ENCODE assay signal across 15 mouse cellular contexts in genomic region chr5:102847859-102848258, GRCm38 (mm10).
A peak's percentile ranks its signal among the peaks of the same experiment; 100 is the strongest.
DNase-seq lines count a peak whose midpoint lies in the region; ATAC-seq and TF ChIP-seq lines count a peak whose summit lies in the region.
"Had no signal": no experiment of that assay in that cellular context is flagged by ENCODE, and none has a peak within 500 bp of the region (broad histone marks: within the 10 kb centered on the region; RNA-seq: fewer than 3 reads in every experiment).

No protein-coding gene starts in this region.

- no peak for TF ChIP-seq CTCF in lung, embryonic 14.5 days (IDR thresholded peaks at IDR 0.05; ENCODE audit: low read depth)
- no peak for TF ChIP-seq CTCF in kidney, postnatal 0 days (IDR thresholded peaks at IDR 0.05; ENCODE audit: low read depth)

- 66% methylated on average over 4 of the region's 4 CpGs for WGBS in heart, embryonic 10.5 days
- whole genome bisulfite sequencing in lung, embryonic 14.5 days = 39% methylated on average over 4 of the region's 4 CpGs
- WGBS in kidney, postnatal 0 days = 31% methylated on average over 4 of the region's 4 CpGs
- WGBS in neural tube, embryonic 14.5 days = 68% methylated on average over 4 of the region's 4 CpGs

- DNase-seq in heart, embryonic 10.5 days (ENCODE audit: low spot score) = no peak
- no peak for DNase-seq in heart, postnatal 14 days
- DNase-seq in lung, embryonic 14.5 days = no peak
- no peak for DNase-seq in lung, postnatal 10 days
- DNase-seq in kidney, postnatal 0 days (ENCODE audit: low spot score) = no peak
- DNase-seq in liver = no peak
- DNase-seq: cerebellum, adult 8-10 months; embryo, embryonic 11 days; heart, adult 2 months; right cerebral cortex, postnatal 25 days; thymus, adult 18-20 months had no signal

- ATAC-seq in lung, embryonic 14.5 days (ENCODE audit: insufficient read depth) = no peak
- no peak for ATAC-seq in kidney, postnatal 0 days (replicated peaks; ENCODE audit: low FRiP score, low read depth)
- no peak for ATAC-seq in neural tube, embryonic 14.5 days (ENCODE audit: low read depth)
- ATAC-seq in erythroid progenitor cell, adult 5-6 weeks (replicated peaks; ENCODE audit: low FRiP score, poor library complexity, severe bottlenecking) = no peak
- ATAC-seq: intestine, embryonic 15.5 days; liver, embryonic 12.5 days had no signal

- no peak overlapping the region for H3K4me2 ChIP-seq in lung, embryonic 14.5 days
- peak overlapping the region; percentile 75 for H3K4me2 ChIP-seq in kidney, postnatal 0 days (ENCODE audit: low read length)
- peak overlapping the region; percentile 57 for H3K4me2 ChIP-seq in neural tube, embryonic 14.5 days (ENCODE audit: low read depth, low read length)
- H3K4me2 ChIP-seq: intestine, embryonic 15.5 days; liver, embryonic 12.5 days had no signal

- H3K4me1 ChIP-seq in heart, embryonic 10.5 days = peaks cover 30% of the 10 kb centered on the region
- no peaks in the 10 kb centered on the region for H3K4me1 ChIP-seq in lung, embryonic 14.5 days (ENCODE audit: insufficient read depth)
- H3K4me1 ChIP-seq in kidney, postnatal 0 days (replicated peaks; ENCODE audit: insufficient read depth, low read length) = no peaks in the 10 kb centered on the region
- H3K4me1 ChIP-seq in neural tube, embryonic 14.5 days (ENCODE audit: control insufficient read depth, insufficient read depth, low read length) = 0 out of 2 replicates have a peak, but pooled peaks cover 6% of the 10 kb centered on the region
- H3K4me1 ChIP-seq: liver, embryonic 12.5 days had no signal

- H3K27me3 ChIP-seq in heart, embryonic 10.5 days (ENCODE audit: insufficient read depth, poor library complexity, severe bottlenecking) = no peaks in the 10 kb centered on the region
- H3K27me3 ChIP-seq in lung, embryonic 14.5 days (ENCODE audit: insufficient read depth, low read length) = no peaks in the 10 kb centered on the region
- H3K27me3 ChIP-seq in kidney, postnatal 0 days (ENCODE audit: insufficient read depth, low read length) = no peaks in the 10 kb centered on the region
- no peaks in the 10 kb centered on the region for H3K27me3 ChIP-seq in neural tube, embryonic 14.5 days (ENCODE audit: control insufficient read depth, insufficient read depth, low read length)
- H3K27me3 ChIP-seq: intestine, embryonic 15.5 days; liver, embryonic 12.5 days had no signal

- 0 out of 2 replicates have a peak overlapping the region, but pooled peaks have one; percentile 16 for H3K27ac ChIP-seq in heart, embryonic 10.5 days
- peak overlapping the region; percentile 7; the same call in 1 of the 2 replicates for H3K27ac ChIP-seq in lung, embryonic 14.5 days (ENCODE audit: low read depth)
- H3K27ac ChIP-seq in kidney, postnatal 0 days = peak overlapping the region; percentile 94
- H3K27ac ChIP-seq in neural tube, embryonic 14.5 days (ENCODE audit: low read depth, low read length) = no peak overlapping the region
- H3K27ac ChIP-seq: heart, adult 2 months; intestine, embryonic 15.5 days; liver, embryonic 12.5 days had no signal

- no peak overlapping the region for H3K4me3 ChIP-seq in heart, embryonic 10.5 days
- H3K4me3 ChIP-seq in lung, embryonic 14.5 days (ENCODE audit: low read depth, low read length) = no peak overlapping the region
- H3K4me3 ChIP-seq in kidney, postnatal 0 days (replicated peaks; ENCODE audit: low read depth, low read length) = peak overlapping the region; percentile 49
- H3K4me3 ChIP-seq in neural tube, embryonic 14.5 days (ENCODE audit: low read depth, low read length) = no peak overlapping the region
- H3K4me3 ChIP-seq: heart, adult 2 months; intestine, embryonic 15.5 days; liver, embryonic 12.5 days had no signal

- H3K9me3 ChIP-seq in heart, embryonic 10.5 days = no peaks in the 10 kb centered on the region
- H3K9me3 ChIP-seq in lung, embryonic 14.5 days (ENCODE audit: low read depth, low read length) = no peaks in the 10 kb centered on the region
- H3K9me3 ChIP-seq in kidney, postnatal 0 days (replicated peaks; ENCODE audit: low read length) = no peaks in the 10 kb centered on the region
- H3K9me3 ChIP-seq in neural tube, embryonic 14.5 days (ENCODE audit: control insufficient read depth, low read length) = no peaks in the 10 kb centered on the region
- H3K9me3 ChIP-seq: intestine, embryonic 15.5 days; liver, embryonic 12.5 days had no signal

- no peaks in the 10 kb centered on the region for H3K36me3 ChIP-seq in heart, embryonic 10.5 days
- no peaks in the 10 kb centered on the region for H3K36me3 ChIP-seq in lung, embryonic 14.5 days (ENCODE audit: insufficient read depth)
- H3K36me3 ChIP-seq in kidney, postnatal 0 days (ENCODE audit: insufficient read depth, low read length) = no peaks in the 10 kb centered on the region
- no peaks in the 10 kb centered on the region for H3K36me3 ChIP-seq in neural tube, embryonic 14.5 days (ENCODE audit: control insufficient read depth, insufficient read depth, low read length)
- H3K36me3 ChIP-seq: intestine, embryonic 15.5 days; liver, embryonic 12.5 days had no signal

- no peak overlapping the region for H3K9ac ChIP-seq in lung, embryonic 14.5 days
- peak overlapping the region; percentile 42; the same call in 1 of the 2 replicates for H3K9ac ChIP-seq in kidney, postnatal 0 days (ENCODE audit: low read depth, low read length)
- H3K9ac ChIP-seq in neural tube, embryonic 14.5 days (replicated peaks; ENCODE audit: low read depth, low read length) = no peak overlapping the region
- H3K9ac ChIP-seq: intestine, embryonic 15.5 days; liver, embryonic 12.5 days had no signal

- intact Hi-C loops in heart, postnatal 14 days (cut with DNase I) = no loop called here
